ENCODE assay signal across 8 mouse cellular contexts in the genomic region with DNA sequence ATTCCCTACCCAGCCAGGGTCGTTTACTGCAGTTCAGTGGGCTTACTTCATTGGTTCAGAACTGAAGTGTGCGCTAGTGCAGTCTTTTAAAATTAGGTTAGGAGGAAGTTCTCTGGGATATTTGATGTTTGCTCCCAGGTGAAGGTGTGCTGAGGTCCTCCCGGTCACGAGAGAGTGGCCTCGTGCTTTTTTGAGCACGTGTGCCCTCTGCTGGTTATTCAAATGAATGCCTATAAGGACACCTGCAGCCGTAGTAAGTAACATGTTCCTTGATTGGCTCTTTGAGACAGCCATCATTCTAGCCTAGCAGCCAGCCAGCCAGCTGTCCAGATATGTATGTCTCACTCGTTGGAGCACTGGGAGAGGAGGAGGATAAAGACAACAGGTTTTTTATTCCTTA. TPM values are rescaled to one million over a fixed set of nuclear protein-coding genes. Genes with fewer than 3 reads are reported as not detected.
DNase-seq lines count a peak whose midpoint lies in the region; ATAC-seq and TF ChIP-seq lines count a peak whose summit lies in the region.

No protein-coding gene starts in this region.

- no peaks in the 10 kb centered on the region for H3K36me3 ChIP-seq in midbrain, embryonic 13.5 days

- no peak overlapping the region for H3K27ac ChIP-seq in left cerebral cortex, adult 2 months
- H3K27ac ChIP-seq in layer of hippocampus, adult 2 months, result peak overlapping the region; percentile 0; the same call in 1 of the 2 replicates
- no peak overlapping the region for H3K27ac ChIP-seq in midbrain, embryonic 13.5 days

- intact Hi-C loops in left cerebral cortex, adult 2 months (cut with DNase I), result loop anchor here (1.0 to 5.0 kb wide), 4 partner anchors 83 to 340 kb away; no protein-coding TSS in a partner anchor

- no peaks in the 10 kb centered on the region for H3K27me3 ChIP-seq in midbrain, embryonic 13.5 days

- DNase-seq in left cerebral cortex, adult 2 months (ENCODE audit: extremely low spot score in 1 of 2, low spot score in 2 of 2), result peak in 1 of 2 experiments; percentile 44
- no peak for DNase-seq in left cerebral cortex, adult 11 months (ENCODE audit: low spot score)
- peak; percentile 83 for DNase-seq in ZHBTc4 (ENCODE audit: low read depth, low spot score)
- DNase-seq in heart, postnatal 4 days, result peak; percentile 65
- DNase-seq in layer of hippocampus, adult 2 months (ENCODE audit: low spot score in 2 of 2), result peak; percentile 45 to 57
- DNase-seq in thymus, postnatal 25 days, result peak; percentile 56

- WGBS in midbrain, embryonic 13.5 days, result 22% methylated on average over 8 of the region's 8 CpGs

- H3K9ac ChIP-seq in midbrain, embryonic 13.5 days (replicated peaks), result no peak overlapping the region

- peak; percentile 86 for ATAC-seq in common myeloid progenitor, adult 5-6 weeks (replicated peaks; ENCODE audit: low read depth, poor library complexity, severe bottlenecking)
- ATAC-seq in midbrain, embryonic 13.5 days, result peak; percentile 62; the same call in 1 of the 2 replicates

- peak; percentile 70 for TF ChIP-seq CTCF in left cerebral cortex, adult 2 months (IDR thresholded peaks at IDR 0.05)
- peak; percentile 85 for TF ChIP-seq CTCF in layer of hippocampus, adult 2 months (conservative IDR thresholded peaks at IDR 0.05)

- no peak overlapping the region for H3K4me2 ChIP-seq in midbrain, embryonic 13.5 days (replicated peaks)

- H3K9me3 ChIP-seq in midbrain, embryonic 13.5 days, result no peaks in the 10 kb centered on the region

- H3K4me3 ChIP-seq in left cerebral cortex, adult 2 months, result no peak overlapping the region
- no peak overlapping the region for H3K4me3 ChIP-seq in layer of hippocampus, adult 2 months
- H3K4me3 ChIP-seq in midbrain, embryonic 13.5 days (replicated peaks), result no peak overlapping the region

- H3K4me1 ChIP-seq in midbrain, embryonic 13.5 days (replicated peaks), result no peaks in the 10 kb centered on the region

RNA-seq across cellular contexts. Expression of gene Rpl31, which starts 27.0 kb away (rescaled TPM):
- total RNA-seq in left cerebral cortex, adult 2 months (2021), result 100 to 1,000 TPM; 457 to 494 TPM
- 610 and 623 TPM in 2 replicates for total RNA-seq in common myeloid progenitor, adult 5-6 weeks (2017)
- 100 to 1,000 TPM; 810 to 867 TPM for total RNA-seq in heart, postnatal 4 days (2021)
- 100 to 1,000 TPM; 538 to 549 TPM for total RNA-seq in layer of hippocampus, adult 2 months (2021)
- 374 and 398 TPM in 2 replicates for polyA plus RNA-seq in midbrain, embryonic 13.5 days (2015; fragmentation: Nextera tagmentation; extraction: Ambion mirVana)
